Mouse (Mus musculus) adrenal gland, postnatal 10 days (tissue): Measurements from ENCODE around the gene Map2k5. TPM values are rescaled to one million over a fixed set of nuclear protein-coding genes. Genes with fewer than 3 reads are reported as not detected.
A peak's percentile ranks its signal among the peaks of the same experiment; 100 is the strongest.

Experiments
- DNase-seq: peaks from one replicate; pipeline ENCODE4 v3.0.0; 2021; ENCODE audit warnings: mixed read lengths
- total RNA-seq, 2 experiments: library from RNA; stranded (reverse); gene quantifications; 2 replicates each; pipeline ENCODE4 v1.2.3; 2021

Map2k5 gene
- total RNA-seq, 2 experiments from 2014 or later = 27.0 to 35.4 TPM

- DNase-seq = no peak
Measured at GRCm38 (mm10) chr9:63145249-63146125, 232.2 kb downstream of the Map2k5 start.

- DNase-seq = no peak
Measured at GRCm38 (mm10) chr9:63144502-63145248, 233.0 kb downstream of the Map2k5 start.

GRCm38 (mm10) chr9:63143641-63144501 lies 233.8 kb downstream of the Map2k5 start:
- no peak for DNase-seq

- DNase-seq = no peak
Measured at GRCm38 (mm10) chr9:63143227-63143626, 234.5 kb downstream of the Map2k5 start.

- no peak for DNase-seq
Measured at GRCm38 (mm10) chr9:63142335-63143036, 235.2 kb downstream of the Map2k5 start.

- no peak for DNase-seq
Measured at GRCm38 (mm10) chr9:63141641-63142334, 235.9 kb downstream of the Map2k5 start.

- no peak for DNase-seq
Measured at GRCm38 (mm10) chr9:63140211-63140610, 237.5 kb downstream of the Map2k5 start.

- no peak for DNase-seq
Measured at GRCm38 (mm10) chr9:63139661-63140060, 238.0 kb downstream of the Map2k5 start.

GRCm38 (mm10) chr9:63138481-63138967 lies 239.2 kb downstream of the Map2k5 start:
- DNase-seq = no peak

GRCm38 (mm10) chr9:63137615-63137915 lies 240.1 kb downstream of the Map2k5 start:
- no peak for DNase-seq

- DNase-seq = no peak
Measured at GRCm38 (mm10) chr9:63136756-63137614, 240.7 kb downstream of the Map2k5 start.

- no peak for DNase-seq
Measured at GRCm38 (mm10) chr9:63136241-63136640, 241.5 kb downstream of the Map2k5 start.

GRCm38 (mm10) chr9:63135801-63136200 lies 241.9 kb downstream of the Map2k5 start:
- DNase-seq = peak; percentile 69

GRCm38 (mm10) chr9:63135356-63135755 lies 242.3 kb downstream of the Map2k5 start:
- no peak for DNase-seq

- DNase-seq = no peak
Measured at GRCm38 (mm10) chr9:63133659-63134058, 244.0 kb downstream of the Map2k5 start.

GRCm38 (mm10) chr9:63132673-63133601 lies 244.8 kb downstream of the Map2k5 start:
- DNase-seq = peak; percentile 96

- peak; percentile 55 for DNase-seq
Measured at GRCm38 (mm10) chr9:63131957-63132602, 245.6 kb downstream of the Map2k5 start.

- no peak for DNase-seq
Measured at GRCm38 (mm10) chr9:63129641-63130041, 248.1 kb downstream of the Map2k5 start.
